Mouse (Mus musculus) gastrocnemius, postnatal 36 days (tissue): ENCODE data around the gene Col6a5. TPM values are rescaled to one million over a fixed set of nuclear protein-coding genes. Genes with fewer than 3 reads are reported as not detected.
"Not testable (repeated sequence)": the region's sequence is repeated elsewhere in the genome, so short reads cannot be mapped to it uniquely, and the experiment has no call there.

Source experiments
- DNase-seq, 2 experiments: peaks; one replicate each; pipeline ENCODE4 v3.0.0; 2022
- intact Hi-C: fragments of 180-260 bp; cut with DNase I; formaldehyde crosslinking; loops from one replicate; pipeline ENCODE4 v1.15.1; 2025
- total RNA-seq, 2 experiments: library from RNA; stranded (reverse); gene quantifications; 2 replicates each; pipeline ENCODE4 v1.2.3; 2021

Gene Col6a5
- total RNA-seq, 2 experiments from 2014 or later, result 0.13 to 0.35 TPM

GRCm38 (mm10) chr9:105915186-105915585 is 45.3 kb downstream of the Col6a5 start:
- intact Hi-C loops, result no loop called here
- DNase-seq, result no peak

- intact Hi-C loops, result no loop called here
Measured at GRCm38 (mm10) chr9:105910166-105910565, 50.3 kb downstream of the Col6a5 start.

GRCm38 (mm10) chr9:105909352-105909751 is 51.1 kb downstream of the Col6a5 start:
- intact Hi-C loops, result no loop called here
- no peak for DNase-seq

More at GRCm38 (mm10) chr9:105910166-105910565, 50.3 kb downstream of the Col6a5 start:
- DNase-seq, result no peak

GRCm38 (mm10) chr9:105907411-105907810 is 53.0 kb downstream of the Col6a5 start:
- intact Hi-C loops, result no loop called here

GRCm38 (mm10) chr9:105887521-105887920 is 72.9 kb downstream of the Col6a5 start:
- no peak for DNase-seq
- intact Hi-C loops, result no loop called here

More at GRCm38 (mm10) chr9:105907411-105907810, 53.0 kb downstream of the Col6a5 start:
- DNase-seq, result no peak

- DNase-seq, result no peak
- intact Hi-C loops, result no loop called here
Measured at GRCm38 (mm10) chr9:105884656-105885430, 75.6 kb downstream of the Col6a5 start.

- DNase-seq, result peak in 1 of 2 experiments; percentile 19
- intact Hi-C loops, result no loop called here
Measured at GRCm38 (mm10) chr9:105880743-105881142, 79.7 kb downstream of the Col6a5 start.

GRCm38 (mm10) chr9:105878365-105879108 is 81.9 kb downstream of the Col6a5 start:
- intact Hi-C loops, result no loop called here
- DNase-seq, result no peak

- DNase-seq, result no peak
- intact Hi-C loops, result no loop called here
Measured at GRCm38 (mm10) chr9:105876124-105876523, 84.3 kb downstream of the Col6a5 start.

GRCm38 (mm10) chr9:105871643-105872042 is 88.8 kb downstream of the Col6a5 start:
- peak in 1 of 2 experiments; percentile 15 for DNase-seq
- intact Hi-C loops, result no loop called here

- peak; percentile 28 to 57 for DNase-seq
- intact Hi-C loops, result loop anchor here (2.0 kb wide), 1 partner anchor 165 kb away; no protein-coding TSS in a partner anchor
Measured at GRCm38 (mm10) chr9:105857773-105858172, 102.7 kb downstream of the Col6a5 start.

GRCm38 (mm10) chr9:105852778-105853065 is 107.7 kb downstream of the Col6a5 start:
- no peak for DNase-seq
- intact Hi-C loops, result no loop called here

GRCm38 (mm10) chr9:105852015-105852777 is 108.2 kb downstream of the Col6a5 start:
- DNase-seq, result peak in 1 of 2 experiments; percentile 17
- intact Hi-C loops, result no loop called here

- no peak for DNase-seq
- intact Hi-C loops, result no loop called here
Measured at GRCm38 (mm10) chr9:105851011-105851410, 109.4 kb downstream of the Col6a5 start.

- no peak for DNase-seq
- intact Hi-C loops, result no loop called here
Measured at GRCm38 (mm10) chr9:105848396-105848795, 112.0 kb downstream of the Col6a5 start.

GRCm38 (mm10) chr9:105847261-105847660 is 113.2 kb downstream of the Col6a5 start:
- intact Hi-C loops, result no loop called here
- no peak for DNase-seq

- intact Hi-C loops, DNase-seq: not testable (repeated sequence)
Measured at GRCm38 (mm10) chr9:105841386-105841785, 119.1 kb downstream of the Col6a5 start.

- DNase-seq, result no peak
- intact Hi-C loops, result no loop called here
Measured at GRCm38 (mm10) chr9:105839147-105839515, 121.3 kb downstream of the Col6a5 start.

- intact Hi-C loops, result no loop called here
- DNase-seq, result no peak
Measured at GRCm38 (mm10) chr9:105838396-105839146, 121.9 kb downstream of the Col6a5 start.

- intact Hi-C loops, result no loop called here
- no peak for DNase-seq
Measured at GRCm38 (mm10) chr9:105835587-105835986, 124.9 kb downstream of the Col6a5 start.
